Mouse (Mus musculus) brown adipose tissue, adult 24 weeks (tissue): Measurements from ENCODE around the gene Ptpn13. TPM values are rescaled to one million over a fixed set of nuclear protein-coding genes. Genes with fewer than 3 reads are reported as not detected.

Experiments
- H3K27ac ChIP-seq: fragments of 200-500 bp; replicated peaks from 2 replicates; pipeline ENCODE4 v1.5.1; 2012; ENCODE audit warnings: low read depth, mild to moderate bottlenecking, low read length
- H3K4me1 ChIP-seq: fragments of 200-500 bp; 2 replicates; pipeline ENCODE4 v1.6.1; 2012; ENCODE audit warnings: low read length, mixed read lengths; ENCODE audit not compliant: control insufficient read depth, insufficient read depth, insufficient read length
- H3K4me3 ChIP-seq: fragments of 200-500 bp; 2 replicates; pipeline ENCODE4 v1.5.1; 2012; ENCODE audit warnings: low read depth, mild to moderate bottlenecking, low read length, moderate library complexity; ENCODE audit not compliant: insufficient read depth
- polyA plus RNA-seq: library from polyadenylated mRNA; stranded (reverse); fragments of >200 nt; gene quantifications from 2 replicates; pipeline ENCODE4 v1.2.4, GENCODE M21; 2012; ENCODE audit not compliant: missing spikeins, insufficient read depth, insufficient read length

Gene Ptpn13
- polyA plus RNA-seq, 1 experiment, result 0.83 TPM

DNA sequence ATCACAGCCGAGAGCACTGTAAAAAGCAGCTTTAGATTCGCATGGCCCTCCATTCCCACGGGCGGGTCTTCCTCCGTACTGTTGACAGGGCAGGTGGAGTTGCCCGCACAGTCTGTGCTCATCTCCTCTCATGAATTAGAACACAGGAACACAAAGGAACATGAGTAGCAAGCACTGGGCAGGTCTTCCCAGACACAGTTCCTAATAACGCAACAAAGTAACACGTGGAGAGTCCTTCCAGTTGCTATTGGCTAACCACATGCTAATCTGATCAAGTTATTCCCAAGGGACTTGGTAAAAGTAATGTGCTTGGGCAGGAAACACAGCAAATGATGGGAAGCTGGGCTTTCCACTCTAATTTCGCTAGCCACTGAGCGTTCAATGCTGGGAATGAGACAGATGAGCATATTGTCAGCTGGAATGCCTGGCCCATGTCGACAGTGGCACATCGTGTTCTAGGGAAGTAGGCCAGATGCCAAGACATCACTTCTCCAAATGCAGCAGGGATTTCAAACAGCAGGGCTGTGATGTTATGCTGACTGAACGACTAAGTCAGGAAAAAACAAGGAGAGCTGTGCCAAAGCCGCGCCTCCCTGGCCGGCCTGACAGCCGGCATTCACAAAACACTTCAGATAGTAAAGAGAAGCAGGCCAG lies 204.2 kb downstream of the Ptpn13 start, which contains the start of gene Slc10a6:
TSS of gene Slc10a6 (minus strand) at position 293 of the 654 bp plus-strand sequence.
- Histone ChIP-seq H3K4me3 (peak within 1 kb of the TSS; percentile 55), H3K27ac (peak within 1 kb of the TSS; percentile 83), H3K4me1 (peaks cover 16% of the 10 kb centered on the region; the same call in 1 of the 2 replicates)

DNA sequence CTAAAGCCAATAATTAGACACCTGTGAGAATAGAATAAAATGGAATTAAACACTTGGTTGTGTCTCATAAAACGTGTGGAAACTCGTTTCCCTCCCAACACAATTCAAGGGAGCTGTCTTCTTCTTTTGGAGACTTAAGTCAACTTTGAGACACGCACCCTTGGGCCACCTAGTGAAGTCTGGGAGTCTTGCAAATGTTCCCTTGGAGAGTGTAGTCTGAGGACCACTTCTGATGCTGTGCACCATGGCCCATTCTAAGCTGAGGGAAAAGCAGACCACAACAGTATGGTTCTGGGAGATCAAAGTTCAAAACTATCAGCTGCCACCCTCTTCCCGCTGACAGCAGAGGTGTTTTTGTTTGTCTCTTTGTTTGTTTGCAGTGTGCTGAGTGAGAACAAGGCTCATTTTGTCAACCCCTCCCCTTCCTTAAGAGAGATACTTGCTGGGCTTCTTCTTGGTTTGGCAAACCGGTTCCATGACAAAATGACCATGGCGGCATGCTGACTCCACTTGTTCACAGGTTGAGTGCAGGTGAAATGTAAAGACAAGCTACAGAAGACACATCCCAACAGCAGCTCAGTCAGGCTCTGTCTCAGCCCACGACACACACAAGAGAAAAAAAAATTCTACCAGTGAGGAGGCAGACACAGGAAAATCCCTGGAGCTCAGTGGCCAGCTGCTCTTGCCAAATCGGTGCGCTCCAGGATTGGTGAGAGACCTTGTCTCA lies 205.0 kb downstream of the Ptpn13 start:
- no peak overlapping the region for H3K4me3 ChIP-seq
- H3K27ac ChIP-seq, result peak overlapping the region; percentile 83
- H3K4me1 ChIP-seq, result peaks cover 11% of the 10 kb centered on the region; the same call in 1 of the 2 replicates

DNA sequence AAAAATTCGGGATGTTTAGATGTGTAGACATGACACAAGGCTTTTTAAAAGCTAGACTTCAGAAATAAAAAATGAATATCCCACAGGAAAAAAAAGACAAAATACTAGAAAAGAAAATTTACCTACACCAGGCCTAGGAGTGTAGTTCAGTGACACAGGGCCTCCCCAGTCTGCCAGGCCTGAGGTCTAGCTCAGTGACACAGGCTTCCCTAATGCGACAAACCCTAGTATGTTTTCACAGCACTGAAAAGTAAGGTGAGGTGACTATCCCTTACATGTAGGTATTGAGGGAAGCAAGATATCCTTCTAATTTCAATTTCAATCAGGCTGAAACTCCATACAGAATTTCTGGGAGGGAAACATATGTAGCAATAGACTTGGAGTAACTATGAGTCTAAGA lies 212.2 kb downstream of the Ptpn13 start:
- Histone ChIP-seq H3K27ac (no peak overlapping the region), H3K4me1 (no peaks in the 10 kb centered on the region), H3K4me3 (no peak overlapping the region)

- Histone ChIP-seq H3K27ac (no peak overlapping the region), H3K4me1 (no peaks in the 10 kb centered on the region), H3K4me3 (no peak overlapping the region)
These were observed 219.2 kb downstream of the Ptpn13 start for GRCm38 (mm10) chr5:103644167-103644566.

DNA sequence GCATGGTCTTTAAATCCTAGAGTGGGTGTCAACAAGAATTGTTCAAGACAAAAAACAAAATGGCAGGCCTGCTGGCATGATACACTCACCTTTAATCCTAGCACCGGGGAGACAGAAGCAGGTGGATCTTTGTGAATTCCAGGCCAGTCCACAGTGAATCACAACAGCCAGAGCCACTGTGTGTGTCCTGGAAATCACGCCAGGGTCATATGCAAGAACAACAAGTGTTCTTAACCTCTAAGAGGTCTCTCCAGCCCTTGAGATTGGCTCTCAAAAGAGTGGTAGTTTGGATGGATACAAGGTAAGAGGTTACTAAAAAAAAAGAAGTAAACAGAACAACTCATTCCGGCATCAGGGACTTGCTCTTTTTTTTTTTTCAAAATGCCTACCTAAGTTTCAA lies 222.3 kb downstream of the Ptpn13 start:
- H3K4me1 ChIP-seq, result no peaks in the 10 kb centered on the region
- no peak overlapping the region for H3K4me3 ChIP-seq
- no peak overlapping the region for H3K27ac ChIP-seq

Other genes starting within 250 kb of the Ptpn13 start
- gene Mapk10, start 213.9 kb upstream of the Ptpn13 start, polyA plus RNA-seq, result not detected in 2 replicates
- 1.0 TPM in 1 of 2 replicates, not detected in the other for gene Slc10a6, start 204.2 kb downstream of the Ptpn13 start, polyA plus RNA-seq
- not detected in 2 replicates for gene 1700016H13Rik, start 230.8 kb downstream of the Ptpn13 start, polyA plus RNA-seq